In genomic region chr4:118085025-118085424, GRCm38 (mm10) we compare ENCODE assay signal across 16 mouse cellular contexts.
"Had no signal": no experiment of that assay in that cellular context is flagged by ENCODE, and none has a peak within 500 bp of the region (broad histone marks: within the 10 kb centered on the region; RNA-seq: fewer than 3 reads in every experiment).

No protein-coding gene starts in this region.

- DNase-seq: kidney, adult 2 months; kidney, postnatal 25 days; layer of hippocampus, postnatal 36 days; liver; lung, adult 18-20 months; lung, postnatal 36 days; midbrain, embryonic 14.5 days; thymus, adult 18-20 months; thymus, postnatal 36 days had no signal

- ATAC-seq: intestine, postnatal 0 days; liver, embryonic 12.5 days had no signal

- H3K27ac ChIP-seq: kidney, postnatal 0 days; left cerebral cortex, adult 2 months; limb, embryonic 12.5 days; liver, embryonic 12.5 days; liver, embryonic 15.5 days had no signal

- H3K4me2 ChIP-seq: limb, embryonic 12.5 days; liver, embryonic 12.5 days; liver, embryonic 15.5 days; midbrain, embryonic 11.5 days had no signal

- H3K27me3 ChIP-seq: limb, embryonic 12.5 days; liver, embryonic 12.5 days; liver, embryonic 15.5 days had no signal

- H3K9me3 ChIP-seq: limb, embryonic 12.5 days; liver, embryonic 12.5 days; liver, embryonic 15.5 days had no signal

- H3K4me3 ChIP-seq: left cerebral cortex, adult 2 months; limb, embryonic 12.5 days; liver, embryonic 12.5 days; liver, embryonic 15.5 days had no signal

- H3K9ac ChIP-seq: limb, embryonic 12.5 days; liver, embryonic 12.5 days; liver, embryonic 15.5 days had no signal

- H3K36me3 ChIP-seq: limb, embryonic 12.5 days; liver, embryonic 12.5 days; liver, embryonic 15.5 days had no signal
